Mouse (Mus musculus): Measurements from ENCODE around the gene Pla2g4a.

DNA sequence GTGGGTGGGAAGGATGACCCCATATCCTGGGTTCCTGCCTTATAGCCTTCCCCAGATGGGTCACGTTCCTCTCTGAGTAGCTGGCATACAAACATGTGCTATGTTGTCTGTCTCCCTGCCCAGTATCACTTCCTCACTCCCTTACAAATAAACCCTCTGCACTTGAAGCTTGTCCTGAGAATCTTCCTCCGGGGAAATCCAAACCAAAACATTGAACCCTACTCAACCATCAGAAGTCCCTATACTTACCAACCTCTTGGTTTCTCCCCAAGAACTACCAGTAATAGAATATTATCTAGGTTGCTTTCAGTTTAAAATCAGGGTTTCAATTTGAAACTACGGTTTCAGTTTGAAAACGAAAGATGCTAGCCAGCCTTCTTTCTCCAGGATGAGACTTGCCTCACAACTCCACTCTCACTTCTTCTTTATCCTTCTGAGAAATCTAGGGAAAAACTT lies 120.1 kb downstream of the Pla2g4a start:
- TF ChIP-seq CTCF (IDR thresholded peaks at IDR 0.05; ENCODE audit: control insufficient read depth, insufficient read depth, insufficient replicate concordance, low read depth, low read length) (no peak), POLR2A (IDR thresholded peaks at IDR 0.05; ENCODE audit: control insufficient read depth, low read depth, low read length) (no peak)
